Mouse (Mus musculus) liver, embryonic 11.5 days (tissue): Measurements from ENCODE around the gene Olfr187. TPM values are rescaled to one million over a fixed set of nuclear protein-coding genes. Genes with fewer than 3 reads are reported as not detected.
"Not testable (repeated sequence)": the region's sequence is repeated elsewhere in the genome, so short reads cannot be mapped to it uniquely, and the experiment has no call there.

ENCODE experiments used
- ATAC-seq: fragments of 200-750 bp; cut with Nextera tagmentation; replicated peaks from 2 replicates; pipeline ENCODE4 v1.8.0; 2017; ENCODE audit warnings: moderate number of reproducible peaks, mild to moderate bottlenecking, moderate TSS enrichment, moderate library complexity; ENCODE audit not compliant: low FRiP score
- DNase-seq: peaks from one replicate; pipeline ENCODE4 v3.0.0-alpha.2; 2017; ENCODE audit warnings: low spot score
- H3K27ac ChIP-seq: fragments of 300-500 bp; sonication (generic); 2 replicates; pipeline ENCODE4 v1.5.1; 2014; ENCODE audit warnings: mild to moderate bottlenecking, low read depth, low read length, control low read depth
- H3K27me3 ChIP-seq: fragments of 300-500 bp; sonication (generic); replicated peaks from 2 replicates; pipeline ENCODE4 v1.6.1; 2014; ENCODE audit warnings: low read length, mixed read lengths; ENCODE audit not compliant: control insufficient read depth, insufficient read depth
- H3K36me3 ChIP-seq: fragments of 300-500 bp; sonication (generic); 2 replicates; pipeline ENCODE4 v1.6.1; 2014; ENCODE audit warnings: mild to moderate bottlenecking, low read length, moderate library complexity, mixed read lengths; ENCODE audit not compliant: control insufficient read depth, insufficient read depth
- H3K4me1 ChIP-seq: fragments of 300-500 bp; sonication (generic); replicated peaks from 2 replicates; pipeline ENCODE4 v1.6.1; 2014; ENCODE audit warnings: low read length, mixed read lengths; ENCODE audit not compliant: control insufficient read depth, insufficient read depth
- H3K4me2 ChIP-seq: fragments of 300-500 bp; sonication (generic); 2 replicates; pipeline ENCODE4 v1.6.1; 2014; ENCODE audit warnings: mild to moderate bottlenecking, control low read depth, moderate library complexity
- H3K4me3 ChIP-seq: fragments of 300-500 bp; sonication (generic); 2 replicates; pipeline ENCODE4 v1.5.1; 2014; ENCODE audit warnings: low read depth, low read length, control low read depth
- H3K9ac ChIP-seq: fragments of 300-500 bp; sonication (generic); 2 replicates; pipeline ENCODE4 v1.6.1; 2014; ENCODE audit warnings: low read depth, low read length, control low read depth
- H3K9me3 ChIP-seq: fragments of 300-500 bp; sonication (generic); 2 replicates; pipeline ENCODE4 v1.6.1; 2016; ENCODE audit warnings: low read length, inconsistent platforms, mixed read lengths; ENCODE audit not compliant: control insufficient read depth
- WGBS: fragments of 180-500 bp; shearing (Covaris S2); extraction: QIAGEN DNeasy Blood & Tissue Kit; methylation state at CpG from one replicate; pipeline ENCODE4 v1.1.7; 2014; 5-methylcytosine and 5-hydroxymethylcytosine counted together
- polyA plus RNA-seq: library from polyadenylated mRNA; unstranded; fragments of >200 nt; fragmentation: Nextera tagmentation; extraction: Ambion mirVana; gene quantifications from 2 replicates; pipeline ENCODE4 v1.2.1, GENCODE M21; 2014

The Olfr187 gene
- polyA plus RNA-seq, result not detected in 2 replicates

DNA sequence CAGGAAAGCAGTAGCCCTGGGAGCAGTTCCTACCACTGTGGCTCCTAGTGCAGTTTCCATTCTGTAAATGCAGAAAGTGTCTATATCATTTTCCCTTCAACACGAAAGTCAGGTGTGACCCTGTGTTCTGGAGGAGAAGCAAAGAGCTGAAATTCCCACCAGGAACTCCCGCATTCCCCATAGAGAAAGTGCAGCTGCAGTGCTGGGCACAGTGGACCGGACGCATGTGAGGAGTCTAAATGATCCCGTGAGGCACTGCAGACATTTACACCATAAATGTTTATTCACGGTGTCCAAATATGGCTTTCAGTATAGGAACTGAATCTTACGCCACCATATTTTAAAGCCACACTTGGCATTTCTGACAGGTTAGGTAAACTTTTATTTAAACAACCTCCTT lies at the start of gene Olfr187:
Gene Olfr187 (minus strand): TSS at position 58 of the 400 bp plus-strand sequence.
- DNase-seq, result no peak
- no peaks in the 10 kb centered on the region for H3K4me1 ChIP-seq
- no peaks in the 10 kb centered on the region for H3K36me3 ChIP-seq
- H3K4me2 ChIP-seq, result no peak within 1 kb of the TSS
- 88% methylated on average over 7 of the region's 7 CpGs for WGBS
- H3K9ac ChIP-seq, result no peak within 1 kb of the TSS
- no peaks in the 10 kb centered on the region for H3K27me3 ChIP-seq
- ATAC-seq, result no peak
- H3K9me3 ChIP-seq, result 0 out of 2 replicates have a peak, but pooled peaks cover 3% of the 10 kb centered on the region
- H3K27ac ChIP-seq, result no peak within 1 kb of the TSS
- H3K4me3 ChIP-seq, result no peak within 1 kb of the TSS

DNA sequence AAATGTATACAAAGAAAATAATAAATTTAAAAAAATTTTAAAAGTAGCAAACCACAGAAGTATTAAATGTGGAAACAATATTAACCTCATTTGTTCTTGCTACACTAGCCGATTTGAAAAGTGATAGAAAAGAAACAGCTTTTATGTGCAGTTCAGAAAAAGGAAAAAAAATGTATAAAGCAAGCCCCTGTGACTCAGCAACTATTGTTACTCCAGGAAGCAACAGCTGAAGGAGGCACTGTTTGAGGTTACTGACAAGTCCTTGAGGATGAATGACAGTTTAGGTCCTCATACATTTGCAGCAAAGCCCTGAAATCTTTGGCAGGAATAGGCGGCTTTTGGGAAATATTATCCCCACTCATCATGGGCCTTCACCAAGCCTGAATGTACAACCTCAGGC lies 41.5 kb upstream of the Olfr187 start:
- not testable (repeated sequence) for DNase-seq, H3K27ac ChIP-seq, H3K4me1 ChIP-seq, ATAC-seq, H3K27me3 ChIP-seq, H3K4me2 ChIP-seq, H3K9ac ChIP-seq, H3K4me3 ChIP-seq, H3K9me3 ChIP-seq, H3K36me3 ChIP-seq
- 78% methylated on average over 2 of the region's 2 CpGs for WGBS

GRCm38 (mm10) chr16:59077905-59078304 lies 38.3 kb upstream of the Olfr187 start, which contains the start of gene Olfr190:
Olfr190 (minus strand) TSS chr16:59078005.
- DNase-seq (no peak), ATAC-seq (no peak)
- Histone ChIP-seq H3K9ac (no peak within 1 kb of the TSS), H3K9me3 (no peaks in the 10 kb centered on the region), H3K36me3 (no peaks in the 10 kb centered on the region), H3K27ac (no peak within 1 kb of the TSS), H3K27me3 (no peaks in the 10 kb centered on the region), H3K4me3 (no peak within 1 kb of the TSS), H3K4me2 (no peak within 1 kb of the TSS), H3K4me1 (no peaks in the 10 kb centered on the region)
- 83% methylated on average over 5 of the region's 5 CpGs for WGBS

DNA sequence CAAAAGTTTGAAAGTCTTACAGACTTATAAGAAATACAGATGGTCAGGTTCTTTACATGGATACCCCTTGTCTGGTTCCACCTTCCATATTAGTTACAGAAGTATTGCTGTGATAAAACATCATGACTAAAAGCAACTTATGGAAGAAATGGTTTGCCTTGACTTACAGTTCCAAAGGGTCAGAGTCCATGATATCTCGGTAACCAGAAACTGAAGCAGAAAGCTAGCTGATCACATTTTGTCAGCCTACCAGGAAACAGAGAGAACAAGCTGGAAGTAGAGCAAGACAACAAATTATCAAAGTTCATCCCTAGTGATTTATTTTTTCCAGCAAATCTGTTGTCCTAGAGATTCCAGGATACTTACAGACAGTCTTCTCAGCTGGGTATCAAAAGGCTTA lies 34.0 kb upstream of the Olfr187 start:
- H3K9ac ChIP-seq, result no peak overlapping the region
- no peaks in the 10 kb centered on the region for H3K9me3 ChIP-seq
- no peak overlapping the region for H3K27ac ChIP-seq
- no peak overlapping the region for H3K4me2 ChIP-seq
- 74% methylated on average over 1 of the region's 1 CpGs for WGBS
- DNase-seq, result no peak
- no peaks in the 10 kb centered on the region for H3K36me3 ChIP-seq
- no peaks in the 10 kb centered on the region for H3K27me3 ChIP-seq
- no peaks in the 10 kb centered on the region for H3K4me1 ChIP-seq
- no peak for ATAC-seq
- H3K4me3 ChIP-seq, result no peak overlapping the region

DNA sequence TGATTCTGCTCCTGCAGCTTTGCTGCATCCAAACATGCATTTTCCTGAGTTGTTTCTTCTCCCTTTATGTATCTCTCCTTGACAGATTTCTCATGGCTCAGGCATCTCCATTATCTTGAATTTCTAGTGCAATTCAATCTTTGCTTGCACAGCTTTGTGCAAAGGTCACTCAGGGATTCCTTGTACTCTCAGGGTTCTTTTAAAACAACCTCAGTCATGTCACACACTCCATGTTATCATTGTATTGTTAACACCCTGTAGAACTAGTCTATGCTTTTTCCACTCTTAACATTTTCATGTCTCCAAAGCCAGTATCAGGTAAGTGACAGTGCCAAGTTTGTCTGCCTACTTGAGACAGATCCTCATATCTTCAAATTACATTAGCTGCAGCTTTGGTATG lies 32.2 kb upstream of the Olfr187 start:
- H3K36me3 ChIP-seq, result no peaks in the 10 kb centered on the region
- DNase-seq (no peak), ATAC-seq (no peak)
- H3K4me2 ChIP-seq, result no peak overlapping the region
- no peaks in the 10 kb centered on the region for H3K9me3 ChIP-seq
- no peaks in the 10 kb centered on the region for H3K27me3 ChIP-seq
- H3K9ac ChIP-seq, result no peak overlapping the region
- no peak overlapping the region for H3K27ac ChIP-seq
- no peaks in the 10 kb centered on the region for H3K4me1 ChIP-seq
- H3K4me3 ChIP-seq, result no peak overlapping the region

- 53% methylated on average over 3 of the region's 3 CpGs for WGBS
- not testable (repeated sequence) for H3K36me3 ChIP-seq, DNase-seq, H3K4me3 ChIP-seq, ATAC-seq, H3K4me1 ChIP-seq, H3K9ac ChIP-seq, H3K27me3 ChIP-seq, H3K27ac ChIP-seq, H3K4me2 ChIP-seq, H3K9me3 ChIP-seq
Observed at GRCm38 (mm10) chr16:59062411-59062810, 22.8 kb upstream of the Olfr187 start.

- not testable (repeated sequence) for H3K9ac ChIP-seq, H3K9me3 ChIP-seq, DNase-seq, H3K4me3 ChIP-seq, H3K36me3 ChIP-seq, H3K4me2 ChIP-seq, H3K27ac ChIP-seq, ATAC-seq, H3K27me3 ChIP-seq, H3K4me1 ChIP-seq
- WGBS, result 87% methylated on average over 2 of the region's 2 CpGs
Observed at GRCm38 (mm10) chr16:59049286-59049685, 9.7 kb upstream of the Olfr187 start.

DNA sequence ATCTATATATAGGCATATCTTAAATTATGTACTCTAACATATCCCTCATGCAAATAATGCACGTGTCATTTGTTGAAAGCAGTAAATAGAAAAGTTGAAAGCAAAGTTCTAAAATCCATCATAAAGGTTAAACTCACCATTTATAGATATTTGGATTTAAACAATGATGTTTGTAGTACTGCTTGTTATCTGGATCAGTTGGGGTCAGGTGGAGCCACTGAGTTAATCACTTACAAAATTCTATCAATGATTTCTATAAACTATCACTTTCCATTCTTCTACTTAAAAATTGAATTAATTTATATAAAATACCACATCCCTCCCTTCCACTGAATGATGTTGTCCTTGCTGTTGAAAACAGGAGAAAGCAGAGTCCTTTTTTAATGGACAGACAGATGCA lies 9.3 kb upstream of the Olfr187 start:
- no peak overlapping the region for H3K9ac ChIP-seq
- no peaks in the 10 kb centered on the region for H3K27me3 ChIP-seq
- 56% methylated on average over 1 of the region's 1 CpGs for WGBS
- H3K36me3 ChIP-seq, result no peaks in the 10 kb centered on the region
- ATAC-seq (no peak), DNase-seq (no peak)
- H3K4me1 ChIP-seq, result no peaks in the 10 kb centered on the region
- H3K27ac ChIP-seq, result no peak overlapping the region
- no peak overlapping the region for H3K4me2 ChIP-seq
- H3K9me3 ChIP-seq, result no peaks in the 10 kb centered on the region
- H3K4me3 ChIP-seq, result no peak overlapping the region

- Histone ChIP-seq H3K4me3 (no peak overlapping the region), H3K4me1 (no peaks in the 10 kb centered on the region), H3K27me3 (no peaks in the 10 kb centered on the region), H3K27ac (no peak overlapping the region), H3K4me2 (no peak overlapping the region), H3K9ac (no peak overlapping the region), H3K36me3 (no peaks in the 10 kb centered on the region), H3K9me3 (no peaks in the 10 kb centered on the region)
- 63% methylated on average over 4 of the region's 4 CpGs for WGBS
- ATAC-seq (no peak), DNase-seq (no peak)
Observed at GRCm38 (mm10) chr16:59047579-59047978, 8.0 kb upstream of the Olfr187 start.
